Mouse (Mus musculus): ENCODE results near the gene Prune2.
"Not testable (repeated sequence)": the region's sequence is repeated elsewhere in the genome, so short reads cannot be mapped to it uniquely, and the experiment has no call there.

The Prune2 gene

GRCm38 (mm10) chr19:17130544-17130943 lies 174.6 kb downstream of the Prune2 start:
- no peak for DNase-seq (ENCODE audit: low spot score)

- no peak for DNase-seq (ENCODE audit: low spot score)
Observed at GRCm38 (mm10) chr19:17136677-17137460, 181.0 kb downstream of the Prune2 start.

DNA sequence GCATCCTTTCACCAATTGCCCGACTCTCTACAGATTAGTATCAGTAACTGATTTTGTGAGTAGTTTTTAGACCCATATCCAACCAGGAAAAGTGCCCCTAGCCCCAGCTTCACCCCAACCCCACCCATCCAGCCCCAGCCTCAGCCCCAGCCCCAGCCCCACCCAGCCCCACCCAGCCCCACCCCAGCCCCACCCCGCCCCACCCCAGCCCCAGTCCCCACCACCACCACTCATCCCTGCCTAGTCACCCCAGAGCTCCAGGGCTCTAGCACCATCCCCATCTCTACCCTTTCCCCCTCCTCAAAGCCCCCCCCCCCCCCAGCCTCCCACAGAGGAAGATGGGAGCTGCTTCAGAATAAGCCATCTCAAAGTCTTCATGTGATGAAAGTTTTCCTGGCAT lies 181.7 kb downstream of the Prune2 start:
- DNase-seq (ENCODE audit: low spot score) = no peak

DNA sequence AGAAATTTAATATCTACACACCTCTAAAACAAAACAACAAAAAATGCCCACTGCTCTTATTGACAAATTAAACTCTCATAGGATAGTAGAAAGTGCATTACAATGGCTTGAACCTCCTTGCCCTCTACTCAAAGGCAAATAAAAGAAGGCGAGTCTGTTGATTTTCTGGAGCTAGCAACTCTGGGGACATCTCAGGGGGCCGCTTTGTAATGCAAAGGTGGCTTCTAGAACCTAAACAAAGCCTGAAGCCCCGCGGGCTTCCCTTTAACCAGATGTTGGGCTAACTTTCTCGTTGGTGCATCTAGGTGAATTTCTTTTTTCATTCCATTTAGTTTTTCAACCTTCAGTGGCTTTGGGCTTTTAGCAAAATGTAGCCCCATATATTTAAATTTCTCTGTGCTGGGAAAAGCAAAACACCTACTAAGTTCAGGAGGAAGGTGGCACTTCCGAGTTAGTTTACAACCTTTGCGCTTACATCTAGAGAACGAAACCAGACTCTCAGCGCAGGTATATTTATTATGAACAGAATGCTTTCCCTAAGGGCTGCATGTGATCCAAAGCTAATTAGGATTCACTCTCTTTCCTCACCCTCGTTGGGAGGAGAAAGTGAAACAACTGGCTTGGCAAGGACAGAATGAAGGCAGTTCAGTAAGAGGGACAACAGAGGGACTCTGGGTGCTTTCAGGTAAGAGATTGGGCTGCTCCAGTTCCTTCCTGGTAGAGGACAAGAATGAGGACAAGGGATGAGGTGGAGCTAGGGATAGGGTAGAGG lies 182.4 kb downstream of the Prune2 start:
- no peak for DNase-seq (ENCODE audit: low spot score)

DNA sequence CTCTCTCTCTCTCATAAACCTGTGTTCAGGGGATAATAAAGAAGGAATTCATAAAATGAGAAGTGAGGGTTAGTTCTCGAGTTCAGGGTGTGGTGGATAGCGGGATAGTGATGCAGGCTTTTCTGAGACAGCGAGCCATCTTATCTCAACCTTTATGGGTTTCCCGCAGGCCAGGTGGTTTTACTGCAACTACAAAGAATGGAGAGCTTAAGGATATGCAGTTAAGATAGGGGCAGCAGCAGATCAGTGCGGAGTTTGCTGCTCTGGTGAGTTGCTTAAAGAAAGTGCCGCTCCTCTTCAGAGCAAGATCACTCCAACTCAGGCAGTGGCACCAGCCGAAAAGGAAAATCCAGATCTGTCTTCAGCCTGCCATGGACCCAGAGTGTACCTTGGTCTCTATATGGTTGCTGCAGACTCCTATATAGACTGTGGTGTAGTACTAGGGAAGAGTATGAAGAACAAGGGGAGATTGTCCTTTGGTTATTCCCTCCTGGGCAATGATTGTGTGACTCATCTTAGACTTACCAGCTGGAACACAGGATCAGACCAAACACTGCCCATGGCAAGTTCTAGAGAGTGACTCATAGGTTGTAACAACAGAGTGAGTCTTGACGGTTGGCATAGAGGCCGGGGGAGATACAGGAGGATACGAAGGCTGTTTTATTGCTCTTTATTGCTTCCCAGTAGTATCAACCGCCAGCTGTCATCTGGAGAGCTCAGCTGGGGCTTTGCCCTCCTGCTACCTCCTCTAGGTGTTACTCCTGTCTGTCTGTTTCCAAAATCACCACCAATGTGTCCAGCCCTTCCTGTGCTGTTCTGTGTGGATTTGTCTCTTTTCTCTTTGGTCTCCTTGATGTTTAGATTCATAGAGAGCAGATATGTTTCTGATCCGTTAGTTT lies 184.3 kb downstream of the Prune2 start:
- DNase-seq (ENCODE audit: low spot score) = no peak

DNA sequence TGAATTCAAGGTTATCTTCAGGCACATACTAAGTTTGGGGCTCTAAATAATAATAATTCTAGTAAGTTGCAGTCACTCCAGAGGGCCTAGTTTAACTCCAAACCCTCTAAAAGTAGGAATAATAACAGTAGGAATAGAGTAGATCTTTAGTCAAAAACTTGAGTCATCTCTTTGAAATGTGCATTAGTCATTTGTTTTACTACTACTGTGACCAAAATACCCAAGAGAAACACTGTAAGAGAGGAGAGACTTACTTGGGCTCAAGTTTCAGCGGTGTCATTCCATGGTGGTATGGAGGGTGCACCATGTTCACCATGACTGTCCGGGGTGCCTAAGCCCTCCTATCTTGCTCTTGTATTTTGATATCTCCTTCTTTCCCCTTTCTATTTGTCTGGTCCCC lies 187.3 kb downstream of the Prune2 start:
- DNase-seq (ENCODE audit: low spot score) = no peak

DNA sequence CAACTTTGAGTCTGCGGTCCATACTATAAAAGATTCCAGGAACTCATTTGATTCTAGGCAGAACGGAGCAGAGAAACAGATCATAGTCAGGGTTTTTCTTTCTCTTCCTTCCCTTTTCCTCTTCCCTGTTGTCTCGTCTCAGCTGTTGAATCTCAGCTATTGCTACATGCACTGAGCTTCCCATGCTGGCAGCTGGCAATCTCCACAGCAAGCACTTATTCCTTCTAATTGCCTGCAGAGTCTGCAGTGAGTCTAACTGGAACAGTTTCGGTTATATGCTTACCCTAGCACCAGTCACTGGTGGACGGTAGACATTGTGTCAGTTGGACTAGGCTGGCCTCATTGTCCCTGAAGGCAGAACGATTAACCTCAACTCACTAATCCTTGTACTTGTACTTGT lies 188.3 kb downstream of the Prune2 start:
- no peak for DNase-seq (ENCODE audit: low spot score)

- DNase-seq (ENCODE audit: low spot score) = no peak
Observed at GRCm38 (mm10) chr19:17150064-17150463, 194.1 kb downstream of the Prune2 start.

DNA sequence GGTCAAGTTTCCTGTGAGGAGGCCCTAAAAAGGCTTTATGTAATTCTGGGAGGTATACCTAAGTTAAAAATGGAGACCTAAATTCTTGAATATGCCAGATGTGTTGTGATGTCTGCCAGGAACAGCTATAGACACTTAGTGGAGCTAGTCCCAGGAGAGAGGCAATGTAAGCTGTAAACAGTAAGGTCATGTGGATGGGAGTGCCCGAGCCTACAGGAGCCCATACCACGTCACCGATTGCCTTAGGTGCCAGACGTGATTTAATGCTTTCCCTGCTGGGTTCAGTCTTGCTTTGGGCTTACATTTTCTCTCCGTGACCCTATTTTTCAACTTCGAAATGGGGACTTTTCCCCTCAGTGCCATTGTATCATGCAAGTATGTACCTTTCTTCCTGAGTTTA lies 195.9 kb downstream of the Prune2 start:
- DNase-seq (ENCODE audit: low spot score) = no peak

DNA sequence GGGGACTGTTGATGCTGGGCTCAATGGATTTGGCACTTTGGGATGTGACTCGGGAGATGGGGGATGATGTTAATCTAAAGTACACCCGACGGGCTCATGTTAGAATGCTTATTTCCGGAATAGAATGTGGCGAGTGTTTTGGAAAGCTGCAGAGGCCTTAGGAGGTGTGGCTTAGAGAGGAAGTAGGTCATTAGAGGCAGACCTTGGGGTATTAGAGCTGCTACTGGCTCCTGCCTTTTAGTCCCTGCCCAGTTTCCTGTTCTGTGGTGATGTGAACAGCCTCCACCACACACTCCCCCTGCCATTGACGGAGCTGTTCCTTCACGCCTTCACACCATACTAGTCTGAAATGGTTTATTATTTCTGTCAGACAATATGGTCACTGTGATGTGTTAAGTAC lies 196.5 kb downstream of the Prune2 start:
- DNase-seq (ENCODE audit: low spot score) = no peak

DNA sequence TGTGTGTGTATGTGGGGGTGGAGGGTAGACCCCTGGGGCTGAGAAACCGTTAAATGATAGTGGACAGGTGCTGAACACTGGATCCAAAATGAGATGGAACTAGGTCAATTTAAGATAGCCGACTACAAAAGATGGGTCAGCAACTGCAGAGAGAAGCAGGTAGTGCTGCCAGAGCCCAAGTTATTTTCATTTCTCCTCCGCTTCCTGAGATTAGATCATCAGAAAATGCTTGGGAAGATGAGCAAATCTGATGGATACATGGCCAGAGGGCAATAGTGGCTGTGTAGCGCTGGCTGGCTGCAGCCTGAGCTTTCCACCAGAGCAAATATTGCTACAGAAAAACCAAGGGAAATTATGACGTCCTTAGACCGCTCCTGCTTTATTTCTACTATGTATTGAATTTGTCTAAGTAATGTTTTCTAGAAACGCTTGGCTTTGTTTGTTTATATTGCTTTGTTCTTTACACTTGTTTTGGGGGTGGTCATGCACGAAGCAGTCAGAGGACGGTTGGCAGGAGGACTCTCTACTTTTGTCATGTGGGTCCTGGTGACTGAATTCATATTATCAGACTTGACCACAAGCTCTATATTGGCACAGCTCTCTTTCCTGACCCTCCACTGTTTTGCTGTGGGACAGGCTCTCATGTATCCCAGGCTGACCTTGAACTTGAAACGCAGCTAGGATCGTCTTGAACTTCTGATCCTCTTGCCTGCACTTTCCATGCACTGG lies 198.2 kb downstream of the Prune2 start:
- no peak for DNase-seq (ENCODE audit: low spot score)

- DNase-seq (ENCODE audit: low spot score) = no peak
Observed at GRCm38 (mm10) chr19:17155216-17155615, 199.3 kb downstream of the Prune2 start.

GRCm38 (mm10) chr19:17159676-17160075 lies 203.8 kb downstream of the Prune2 start:
- no peak for DNase-seq (ENCODE audit: low spot score)

GRCm38 (mm10) chr19:17160231-17160630 lies 204.3 kb downstream of the Prune2 start:
- no peak for DNase-seq (ENCODE audit: low spot score)

DNA sequence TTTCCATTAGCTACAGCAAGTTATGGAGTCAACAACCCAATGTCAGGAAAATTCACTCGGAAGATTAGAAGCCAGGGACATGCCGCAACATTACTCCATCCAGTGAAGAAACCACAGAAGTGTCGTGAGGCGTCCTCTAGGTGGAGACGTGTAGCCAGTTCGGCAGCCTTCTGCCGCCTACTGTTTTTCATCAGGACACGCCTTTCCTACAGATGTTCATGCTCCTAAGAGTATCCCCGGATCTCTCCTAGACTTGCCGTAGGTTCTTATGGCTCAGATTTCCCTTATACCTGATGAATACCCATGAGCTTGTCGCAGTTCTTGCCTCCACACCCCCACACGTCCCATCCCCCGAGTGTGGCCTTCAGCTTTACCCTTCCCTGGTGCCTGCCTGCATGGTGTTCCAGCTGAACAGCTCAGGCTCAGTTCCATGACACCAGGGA lies 207.6 kb downstream of the Prune2 start:
- DNase-seq (ENCODE audit: low spot score) = peak; percentile 68

DNA sequence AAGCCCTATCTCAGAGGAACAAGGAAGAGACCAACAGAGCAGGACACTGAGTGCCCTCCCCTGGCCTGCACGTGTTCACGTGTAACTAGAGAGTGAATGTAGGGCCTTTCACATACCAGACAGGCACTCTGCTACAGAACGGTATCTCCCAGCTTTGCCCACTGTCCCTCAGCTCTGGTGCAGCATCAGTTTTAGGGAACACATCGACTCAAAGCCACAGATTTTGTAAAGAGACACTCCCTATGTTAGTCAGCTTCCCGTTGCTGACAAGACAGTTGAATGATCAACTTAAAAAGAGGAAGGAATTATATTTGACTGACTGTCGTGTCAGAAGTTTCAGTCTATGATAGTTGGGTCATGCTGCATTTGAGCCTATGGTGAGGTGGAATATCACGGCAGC lies 210.4 kb downstream of the Prune2 start:
- DNase-seq (ENCODE audit: low spot score) = peak; percentile 8

- no peak for DNase-seq (ENCODE audit: low spot score)
Observed at GRCm38 (mm10) chr19:17168186-17168585, 212.3 kb downstream of the Prune2 start.

DNA sequence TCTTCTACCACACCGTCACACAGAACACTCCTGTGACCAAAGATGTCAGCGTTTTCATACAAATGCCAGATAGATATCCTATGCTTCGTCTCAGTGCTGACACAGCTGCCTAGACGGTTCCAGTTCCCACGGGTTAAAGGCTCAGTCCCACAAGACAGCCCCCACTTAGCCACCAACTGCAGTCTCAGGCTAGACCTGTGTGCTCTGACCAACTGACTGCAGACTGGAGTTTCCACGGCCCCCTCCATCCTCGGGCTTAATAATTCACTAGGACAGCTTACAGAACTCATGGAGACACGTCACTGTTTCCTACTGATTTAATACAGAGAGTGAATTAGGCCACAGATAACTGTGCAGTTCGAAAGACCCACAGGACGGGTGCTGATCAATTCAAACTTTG lies 213.8 kb downstream of the Prune2 start:
- DNase-seq (ENCODE audit: low spot score) = no peak

DNA sequence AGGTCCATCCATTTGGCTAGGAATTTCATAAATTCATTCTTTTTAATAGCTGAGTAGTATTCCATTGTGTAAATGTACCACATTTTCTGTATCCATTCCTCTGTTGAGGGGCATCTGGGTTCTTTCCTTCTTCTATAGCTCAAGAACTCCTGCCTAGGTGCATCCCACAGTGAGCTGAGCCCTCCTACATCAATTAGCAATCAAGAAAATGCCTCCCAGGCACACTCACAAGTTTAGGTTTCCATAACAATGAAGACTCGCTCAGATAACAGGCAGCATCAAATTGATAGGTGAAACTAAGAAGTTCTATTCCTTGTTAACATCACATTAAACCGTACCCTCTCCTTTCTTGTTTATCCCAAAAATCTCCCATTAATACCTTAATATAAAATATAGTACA lies 218.6 kb downstream of the Prune2 start:
- not testable (repeated sequence) for DNase-seq (ENCODE audit: low spot score)

- no peak for DNase-seq (ENCODE audit: low spot score)
Observed at GRCm38 (mm10) chr19:17180506-17180905, 224.6 kb downstream of the Prune2 start.

DNA sequence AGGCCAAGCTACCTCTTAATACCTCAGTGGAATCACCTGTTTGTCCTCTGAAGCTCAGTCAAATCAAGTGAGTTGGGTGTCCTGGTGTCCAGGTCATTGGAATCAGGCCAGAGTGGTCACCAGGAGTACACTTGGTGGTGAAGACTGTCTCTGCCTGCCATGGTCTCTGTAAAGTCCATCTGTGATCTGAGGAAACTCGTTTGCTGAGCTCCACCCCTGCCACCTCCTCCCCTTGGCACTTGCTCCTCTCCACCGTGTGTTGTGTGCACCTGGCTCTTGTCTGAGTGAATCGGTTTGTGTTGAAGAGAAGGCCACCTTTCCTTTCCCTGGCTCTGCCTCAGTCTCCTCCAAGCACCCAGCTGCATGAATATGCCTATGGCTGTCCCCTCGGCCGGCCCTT lies 238.8 kb downstream of the Prune2 start:
- no peak for DNase-seq (ENCODE audit: low spot score)

DNA sequence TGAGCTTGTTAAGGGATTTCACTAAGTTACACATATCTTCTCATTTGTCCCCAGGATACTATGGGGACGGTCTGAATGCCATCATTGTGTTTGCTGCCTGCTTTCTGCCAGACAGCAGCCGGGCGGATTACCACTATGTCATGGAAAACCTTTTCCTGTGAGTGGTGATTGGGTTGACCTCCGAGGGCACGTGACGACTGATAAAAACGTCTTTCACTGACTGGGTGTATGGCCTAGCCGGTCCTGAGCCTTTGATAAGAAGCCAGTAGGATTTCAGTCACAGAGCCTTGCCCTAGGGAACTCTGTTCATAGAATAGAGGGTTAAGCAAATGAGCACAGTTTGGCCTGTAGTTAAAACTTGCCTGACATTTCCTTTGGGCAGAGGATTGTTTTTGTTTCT lies 243.1 kb downstream of the Prune2 start:
- no peak for DNase-seq (ENCODE audit: low spot score)
